Mouse (Mus musculus): Measurements from ENCODE around the gene Raly.
A peak's percentile ranks its signal among the peaks of the same experiment; 100 is the strongest.
"Not testable (repeated sequence)": the region's sequence is repeated elsewhere in the genome, so short reads cannot be mapped to it uniquely, and the experiment has no call there.

The Raly gene

GRCm38 (mm10) chr2:154836537-154836936 lies 45.6 kb downstream of the Raly start:
- DNase-seq (ENCODE audit: low spot score in 2 of 2), result no peak

DNA sequence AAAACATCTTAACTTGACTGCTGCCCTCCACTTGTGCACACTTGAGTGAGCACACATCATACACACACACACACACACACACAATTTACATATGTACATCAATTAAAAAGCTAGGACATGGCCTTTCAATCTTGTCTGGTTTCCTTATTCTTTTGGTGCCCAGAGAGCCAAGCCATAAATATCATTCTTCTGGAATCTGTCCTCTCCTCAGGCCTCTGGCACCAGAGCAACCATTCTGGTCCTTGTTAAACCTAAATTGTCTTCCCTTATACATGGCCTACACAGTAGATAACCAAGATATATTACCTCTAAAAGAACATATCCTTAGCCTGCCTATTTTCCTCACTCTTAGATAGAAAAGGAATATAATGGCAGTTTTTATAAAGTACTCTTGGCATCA lies 57.2 kb downstream of the Raly start:
- DNase-seq (ENCODE audit: low spot score in 2 of 2), result no peak

DNA sequence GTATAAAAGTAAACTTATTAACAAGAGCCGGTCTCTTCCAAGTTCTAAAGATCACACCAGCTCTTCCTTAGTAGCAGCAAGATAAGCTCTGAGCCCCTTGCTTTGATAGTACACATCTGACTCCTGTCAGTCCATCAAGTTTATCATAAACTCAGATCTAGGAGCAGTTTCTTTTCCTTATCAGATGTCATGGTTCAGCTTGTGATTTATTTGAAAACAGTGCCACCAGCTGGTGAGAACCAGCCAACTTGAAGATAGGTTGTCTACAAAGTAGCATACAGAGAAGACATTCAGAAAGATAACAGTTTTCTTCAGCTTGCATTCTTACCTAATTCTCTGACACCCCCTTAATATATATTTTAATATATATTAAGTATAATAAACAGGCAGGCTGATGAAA lies 64.5 kb downstream of the Raly start:
- peak in 1 of 2 experiments; percentile 28 for DNase-seq (ENCODE audit: low spot score in 2 of 2)

DNA sequence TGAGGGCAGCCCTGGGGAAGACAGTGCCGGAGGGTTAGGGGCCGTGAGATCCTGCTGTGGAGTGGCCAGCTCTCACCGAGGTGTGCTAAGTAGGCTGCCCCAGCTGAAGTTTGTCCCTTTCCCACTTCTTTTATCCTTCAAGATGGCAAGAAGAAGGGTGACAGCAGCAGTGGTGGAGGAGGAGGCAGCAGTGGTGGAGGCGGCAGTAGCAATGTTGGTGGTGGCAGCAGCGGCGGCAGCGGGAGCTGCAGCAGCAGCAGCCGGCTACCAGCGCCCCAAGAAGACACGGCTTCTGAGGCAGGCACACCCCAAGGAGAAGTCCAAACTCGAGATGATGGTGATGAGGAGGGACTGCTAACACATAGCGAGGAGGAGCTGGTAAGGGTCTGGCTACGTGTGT lies 72.8 kb downstream of the Raly start:
- DNase-seq (ENCODE audit: low spot score in 2 of 2), result no peak

DNA sequence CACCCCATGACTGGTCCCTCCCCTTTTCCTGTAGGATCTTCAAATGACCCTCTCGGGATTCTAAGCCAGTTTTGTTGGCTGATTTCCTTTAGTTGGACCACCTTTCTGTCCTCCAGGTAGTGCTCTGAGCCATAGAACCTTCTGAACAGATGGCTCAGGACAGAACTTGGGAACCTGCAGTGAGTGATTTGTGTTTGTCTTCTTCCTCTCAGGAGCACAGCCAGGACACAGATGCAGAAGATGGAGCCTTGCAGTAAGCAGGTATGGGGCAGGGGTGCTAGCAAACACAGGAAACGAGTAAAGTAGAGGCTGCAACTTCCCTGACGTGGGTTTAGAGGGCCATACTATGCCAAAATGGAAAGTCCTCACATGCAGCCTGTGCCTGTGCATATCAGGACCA lies 74.8 kb downstream of the Raly start:
- no peak for DNase-seq (ENCODE audit: low spot score in 2 of 2)

- DNase-seq (ENCODE audit: low spot score in 2 of 2), result no peak
Observed at GRCm38 (mm10) chr2:154868106-154868505, 77.2 kb downstream of the Raly start.

DNA sequence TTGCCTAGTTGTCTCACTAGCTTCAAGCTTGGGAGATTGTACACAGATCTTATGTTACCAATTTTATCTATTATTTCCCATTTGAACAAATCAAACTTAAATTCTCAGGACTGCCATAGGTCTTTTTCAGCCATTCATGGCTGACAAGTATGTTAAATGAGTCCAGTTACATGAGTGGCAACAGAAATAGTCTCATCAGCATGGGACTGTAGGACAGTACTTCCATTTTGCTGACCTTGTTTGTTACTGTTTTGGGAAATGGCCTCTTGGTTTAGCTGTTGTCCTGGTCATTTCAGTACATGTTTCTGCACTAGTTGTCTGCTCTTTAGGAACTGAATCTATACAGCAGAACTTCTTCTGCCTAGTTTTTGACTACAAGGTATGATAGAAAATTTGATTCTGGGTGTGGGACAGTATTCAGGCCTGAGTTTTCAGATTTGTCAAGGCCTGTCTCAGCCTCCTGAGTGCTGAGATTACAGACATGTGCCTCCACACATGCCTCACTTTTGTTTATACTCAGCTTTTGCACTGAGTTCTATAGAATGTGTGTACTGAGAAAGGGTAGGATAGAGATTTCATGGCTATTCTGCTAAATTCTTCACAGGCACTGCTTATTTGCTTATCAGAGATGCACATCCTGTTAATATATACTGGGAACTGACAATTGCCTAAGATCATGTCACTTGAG lies 79.2 kb downstream of the Raly start:
- peak in 1 of 2 experiments; percentile 24 for DNase-seq (ENCODE audit: low spot score in 2 of 2)

- no peak for DNase-seq (ENCODE audit: low spot score in 2 of 2)
Observed at GRCm38 (mm10) chr2:154876621-154877020, 85.7 kb downstream of the Raly start.

DNA sequence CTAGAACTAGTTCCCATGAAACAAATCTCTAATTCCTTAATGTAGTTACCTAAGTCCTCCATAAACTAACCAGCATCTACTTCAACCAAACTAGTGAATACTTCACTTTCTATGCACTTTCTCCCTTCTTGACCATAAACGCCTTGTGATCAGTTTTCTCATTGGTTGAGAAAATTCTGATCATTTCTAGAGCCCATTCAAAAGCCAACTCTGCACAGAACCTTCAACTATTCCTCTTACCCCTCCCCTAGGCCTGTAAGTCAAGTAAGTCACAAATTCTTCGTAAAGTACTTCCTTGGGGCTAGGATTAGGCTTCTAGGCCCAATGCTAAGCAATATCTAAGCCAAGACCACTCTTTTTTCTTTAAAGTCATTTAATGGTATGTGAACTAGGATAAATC lies 100.7 kb downstream of the Raly start:
- no peak for DNase-seq (ENCODE audit: low spot score in 2 of 2)

- peak; percentile 95 to 97 for DNase-seq (ENCODE audit: low spot score in 2 of 2)
Observed at GRCm38 (mm10) chr2:154892201-154893044, 101.5 kb downstream of the Raly start, which contains the start of gene Eif2s2. Eif2s2 (minus strand) TSS chr2:154892935.

GRCm38 (mm10) chr2:154893045-154893385 lies 102.1 kb downstream of the Raly start:
- no peak for DNase-seq (ENCODE audit: low spot score in 2 of 2)

DNA sequence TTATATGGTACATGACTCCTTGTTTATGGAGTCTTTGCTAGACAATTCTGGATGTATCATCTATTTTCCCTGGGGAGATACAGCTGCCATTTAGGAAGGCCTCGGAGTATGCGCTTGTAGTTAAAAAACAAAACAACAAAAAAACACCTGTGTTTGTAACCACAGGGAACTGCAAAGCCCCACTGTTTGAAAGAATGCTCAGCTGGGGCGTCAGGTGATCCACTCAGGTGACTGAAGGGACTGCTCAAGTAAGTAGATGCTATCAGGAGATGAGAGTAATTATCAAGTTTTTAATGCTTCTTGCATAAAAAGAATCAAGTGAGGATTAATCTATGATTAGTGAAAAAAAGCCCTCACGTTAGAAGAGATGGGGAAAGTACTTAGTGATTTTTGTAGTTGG lies 102.7 kb downstream of the Raly start:
- no peak for DNase-seq (ENCODE audit: low spot score in 2 of 2)

DNA sequence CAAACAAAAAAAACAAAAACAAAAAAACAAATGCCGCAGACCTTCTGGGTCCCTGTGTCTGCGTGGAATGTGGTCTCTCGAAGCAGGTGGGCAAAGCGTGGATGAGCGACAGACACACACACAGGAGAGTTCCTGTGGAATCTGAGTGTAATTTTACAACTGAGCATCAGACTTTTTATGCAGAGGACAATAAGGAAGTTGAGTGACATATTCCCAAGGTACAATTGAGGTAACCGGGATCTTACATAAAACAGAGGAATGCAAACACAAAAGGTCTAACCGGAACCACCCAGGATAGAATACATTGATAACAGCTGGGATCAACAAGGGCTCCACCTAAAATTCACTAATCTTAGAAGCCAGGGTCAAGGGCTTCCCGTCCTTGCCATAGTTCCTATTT lies 108.1 kb downstream of the Raly start:
- DNase-seq (ENCODE audit: low spot score in 2 of 2), result not testable (repeated sequence)

DNA sequence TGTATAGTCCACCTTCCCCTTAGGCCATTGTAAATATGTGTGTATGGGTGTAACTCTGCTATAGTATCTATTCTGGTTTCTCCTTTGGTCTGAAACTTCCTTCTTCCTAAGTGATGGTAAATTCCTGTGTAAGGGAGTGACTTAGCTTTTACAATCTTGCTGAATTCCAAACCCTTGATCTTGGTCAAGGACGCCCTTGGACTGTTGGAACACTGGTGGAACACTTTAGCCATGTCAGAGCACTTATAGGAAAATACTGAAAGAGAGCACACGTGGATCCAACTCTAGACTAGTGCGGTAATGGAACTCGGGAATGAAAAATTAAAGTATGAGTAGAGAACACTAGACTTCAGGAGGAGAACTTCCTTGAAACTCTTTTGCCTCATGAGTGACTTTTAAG lies 108.5 kb downstream of the Raly start:
- not testable (repeated sequence) for DNase-seq (ENCODE audit: low spot score in 2 of 2)

GRCm38 (mm10) chr2:154902111-154902510 lies 111.2 kb downstream of the Raly start:
- no peak for DNase-seq (ENCODE audit: low spot score in 2 of 2)

GRCm38 (mm10) chr2:154905796-154906195 lies 114.9 kb downstream of the Raly start:
- no peak for DNase-seq (ENCODE audit: low spot score in 2 of 2)

DNA sequence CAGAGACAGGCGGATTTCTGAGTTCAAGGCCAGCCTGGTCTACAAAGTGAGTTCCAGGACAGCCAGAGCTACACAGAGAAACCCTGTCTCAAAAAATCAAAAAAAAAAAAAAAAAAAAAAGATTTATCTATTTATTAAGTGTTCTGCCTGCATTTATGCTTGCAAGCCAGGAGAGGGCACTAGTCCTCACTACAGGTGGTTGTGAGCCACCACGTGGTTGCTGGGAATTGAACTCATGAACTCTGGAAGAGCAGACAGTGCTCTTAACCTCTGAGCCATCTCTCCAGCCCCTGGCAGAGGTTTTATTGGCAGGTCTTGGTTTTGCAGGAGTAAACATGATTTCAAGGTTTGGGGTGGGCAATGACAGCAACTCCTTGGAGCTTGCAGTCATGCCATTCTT lies 117.3 kb downstream of the Raly start:
- not testable (repeated sequence) for DNase-seq (ENCODE audit: low spot score in 2 of 2)

GRCm38 (mm10) chr2:154909789-154910188 lies 118.9 kb downstream of the Raly start:
- DNase-seq (ENCODE audit: low spot score in 2 of 2), result no peak

DNA sequence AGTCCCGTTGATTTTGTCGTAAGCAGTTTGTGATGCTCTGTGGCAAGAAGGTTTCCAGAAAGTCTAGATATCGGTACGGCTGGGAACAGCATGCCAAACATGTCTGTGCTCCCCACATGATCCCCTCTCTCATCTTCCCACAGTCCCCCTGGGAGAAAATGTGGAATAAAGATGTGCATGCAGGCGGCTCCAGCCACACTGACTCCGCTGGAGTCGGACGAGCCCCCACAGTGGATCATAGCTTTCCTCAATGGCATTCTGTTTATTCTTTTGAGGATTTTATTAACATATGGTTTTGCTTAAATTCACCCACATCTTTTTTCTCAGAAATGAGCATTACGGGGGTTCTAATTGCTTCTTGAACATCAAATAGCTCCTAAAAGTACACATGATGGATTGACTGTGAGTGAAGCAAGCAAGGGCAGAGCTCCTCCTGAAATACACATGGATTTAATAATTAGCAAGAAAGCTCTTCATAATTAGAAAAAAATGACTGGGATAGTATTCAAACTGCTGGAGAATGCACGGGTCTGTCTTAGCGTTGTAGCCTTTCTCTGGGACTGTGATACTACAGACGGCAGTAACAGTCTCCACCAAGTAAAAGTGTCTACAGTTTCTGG lies 125.1 kb downstream of the Raly start:
- DNase-seq (ENCODE audit: low spot score in 2 of 2), result no peak

GRCm38 (mm10) chr2:154916547-154916946 lies 125.7 kb downstream of the Raly start:
- no peak for DNase-seq (ENCODE audit: low spot score in 2 of 2)

All from spleen, postnatal 4 days (tissue).